In genomic region chr13:28762555-28762954, GRCm38 (mm10) we compare ENCODE assay signal across 26 mouse cellular contexts.
A peak's percentile ranks its signal among the peaks of the same experiment; 100 is the strongest.
DNase-seq lines count a peak whose midpoint lies in the region; ATAC-seq and TF ChIP-seq lines count a peak whose summit lies in the region.
"Had no signal": no experiment of that assay in that cellular context is flagged by ENCODE, and none has a peak within 500 bp of the region (broad histone marks: within the 10 kb centered on the region; RNA-seq: fewer than 3 reads in every experiment).

No protein-coding gene starts in this region.

- H3K27ac ChIP-seq in cerebellum, adult 2 months (ENCODE audit: insufficient read depth, low read length) = no peak overlapping the region
- H3K27ac ChIP-seq: forebrain, embryonic 15.5 days; gastrocnemius, adult 2 months; kidney, postnatal 0 days; limb, embryonic 10.5 days; limb, embryonic 15.5 days; liver, embryonic 13.5 days; neural tube, embryonic 13.5 days had no signal

- no peaks in the 10 kb centered on the region for H3K4me1 ChIP-seq in cerebellum, adult 2 months (ENCODE audit: control insufficient read depth, insufficient read depth, low read length)

- H3K4me3 ChIP-seq in cerebellum, adult 2 months (replicated peaks; ENCODE audit: insufficient read depth, low read depth, low read length) = no peak overlapping the region
- H3K4me3 ChIP-seq: forebrain, embryonic 15.5 days; gastrocnemius, adult 2 months; limb, embryonic 10.5 days; limb, embryonic 15.5 days; liver, embryonic 13.5 days; neural tube, embryonic 13.5 days had no signal

- 93% methylated on average over 2 of the region's 2 CpGs for WGBS in cerebellum, adult 2 months

- TF ChIP-seq CTCF in cerebellum, adult 2 months (IDR thresholded peaks at IDR 0.05; ENCODE audit: borderline replicate concordance, insufficient read depth, low read depth, low read length) = no peak

- no peak for TF ChIP-seq POLR2A in cerebellum, adult 2 months (IDR thresholded peaks at IDR 0.05; ENCODE audit: borderline replicate concordance, insufficient read depth, low read length)

- ATAC-seq in CD4-positive, CD25-positive, alpha-beta regulatory T cell, adult 4 months = peak; percentile 54
- ATAC-seq in granulocyte monocyte progenitor cell, adult 5-6 weeks (replicated peaks; ENCODE audit: poor library complexity, severe bottlenecking) = peak; percentile 83
- ATAC-seq in megakaryocyte progenitor cell, adult 5-6 weeks (replicated peaks; ENCODE audit: poor library complexity) = peak; percentile 79
- ATAC-seq: forebrain, embryonic 15.5 days; hindbrain, embryonic 16.5 days; intestine, embryonic 16.5 days; lung, postnatal 0 days; midbrain, embryonic 16.5 days had no signal

- DNase-seq in thymus, postnatal 14 days = peak; percentile 50
- DNase-seq in Muller cell, postnatal 12 days (ENCODE audit: inconsistent ontology term) = no peak
- DNase-seq in gastrocnemius, adult 8-10 months (ENCODE audit: low spot score in 2 of 2) = no peak
- DNase-seq in cerebellum, adult 8-10 months = no peak
- DNase-seq in cerebellum, adult 2 months = no peak
- DNase-seq: adrenal gland, postnatal 10 days; cerebellum, adult 9-11 months; gastrocnemius, adult 2 months; heart, postnatal 14 days; kidney, adult 8-10 months; layer of hippocampus, adult 9-11 months; liver, embryonic 13.5 days; lung, adult 18-20 months; lung, postnatal 4 days had no signal

- no peaks in the 10 kb centered on the region for H3K27me3 ChIP-seq in cerebellum, adult 2 months (ENCODE audit: control insufficient read depth, insufficient read depth, low read length)
- H3K27me3 ChIP-seq: forebrain, embryonic 15.5 days; limb, embryonic 15.5 days; liver, embryonic 13.5 days; neural tube, embryonic 13.5 days had no signal
